Mouse (Mus musculus): Measurements from ENCODE around the gene Ets1. TPM values are rescaled to one million over a fixed set of nuclear protein-coding genes. Genes with fewer than 3 reads are reported as not detected.

Ets1 gene
- total RNA-seq, 2 experiments from 2014 or later = 17.2 to 17.4 TPM

- no peak for DNase-seq
- intact Hi-C loops (cut with DNase I) = loop anchor here (5.0 kb wide), 1 partner anchor 91 kb away; no protein-coding TSS in a partner anchor
Observed at GRCm38 (mm10) chr9:32692944-32693343, 56.9 kb downstream of the Ets1 start.

GRCm38 (mm10) chr9:32693411-32693810 lies 57.4 kb downstream of the Ets1 start:
- intact Hi-C loops (cut with DNase I) = loop anchor here (5.0 kb wide), 1 partner anchor 91 kb away; no protein-coding TSS in a partner anchor
- DNase-seq = no peak

GRCm38 (mm10) chr9:32694111-32694824 lies 58.2 kb downstream of the Ets1 start:
- intact Hi-C loops (cut with DNase I) = loop anchor here (5.0 kb wide), 1 partner anchor 92 kb away; no protein-coding TSS in a partner anchor
- DNase-seq = no peak

GRCm38 (mm10) chr9:32694916-32695490 lies 59.0 kb downstream of the Ets1 start:
- DNase-seq = no peak
- intact Hi-C loops (cut with DNase I) = loop anchor here (5.0 kb wide), 1 partner anchor 93 kb away; no protein-coding TSS in a partner anchor

- intact Hi-C loops (cut with DNase I) = no loop called here
- DNase-seq = peak; percentile 94 to 96
Observed at GRCm38 (mm10) chr9:32695492-32696190, 59.6 kb downstream of the Ets1 start.

GRCm38 (mm10) chr9:32696259-32696658 lies 60.2 kb downstream of the Ets1 start:
- DNase-seq = peak in 1 of 2 experiments; percentile 26
- intact Hi-C loops (cut with DNase I) = no loop called here

- intact Hi-C loops (cut with DNase I) = no loop called here
- DNase-seq = peak in 1 of 2 experiments; percentile 23
Observed at GRCm38 (mm10) chr9:32696717-32697116, 60.7 kb downstream of the Ets1 start.

GRCm38 (mm10) chr9:32697291-32698110 lies 61.5 kb downstream of the Ets1 start:
- intact Hi-C loops (cut with DNase I) = no loop called here
- DNase-seq = no peak

GRCm38 (mm10) chr9:32698766-32699165 lies 62.7 kb downstream of the Ets1 start:
- DNase-seq = no peak
- intact Hi-C loops (cut with DNase I) = no loop called here

GRCm38 (mm10) chr9:32699391-32699841 lies 63.4 kb downstream of the Ets1 start:
- DNase-seq = no peak
- intact Hi-C loops (cut with DNase I) = no loop called here

GRCm38 (mm10) chr9:32700091-32700905 lies 64.3 kb downstream of the Ets1 start:
- intact Hi-C loops (cut with DNase I) = no loop called here
- no peak for DNase-seq

GRCm38 (mm10) chr9:32701126-32701997 lies 65.3 kb downstream of the Ets1 start:
- intact Hi-C loops (cut with DNase I) = no loop called here
- DNase-seq = no peak

GRCm38 (mm10) chr9:32701998-32702305 lies 65.9 kb downstream of the Ets1 start:
- intact Hi-C loops (cut with DNase I) = no loop called here
- DNase-seq = no peak

- intact Hi-C loops (cut with DNase I) = no loop called here
- no peak for DNase-seq
Observed at GRCm38 (mm10) chr9:32702836-32703395, 66.9 kb downstream of the Ets1 start.

GRCm38 (mm10) chr9:32703976-32704745 lies 68.1 kb downstream of the Ets1 start:
- intact Hi-C loops (cut with DNase I) = no loop called here
- no peak for DNase-seq

- no peak for DNase-seq
- intact Hi-C loops (cut with DNase I) = no loop called here
Observed at GRCm38 (mm10) chr9:32705827-32706478, 69.9 kb downstream of the Ets1 start.

GRCm38 (mm10) chr9:32707436-32707835 lies 71.4 kb downstream of the Ets1 start:
- no peak for DNase-seq
- intact Hi-C loops (cut with DNase I) = no loop called here

All from gastrocnemius, postnatal 36 days (tissue).